Mouse (Mus musculus) layer of hippocampus, postnatal 36 days (tissue): Measurements from ENCODE around the gene Ucma. TPM values are rescaled to one million over a fixed set of nuclear protein-coding genes. Genes with fewer than 3 reads are reported as not detected.

Source experiments
- total RNA-seq, 2 experiments: library from RNA; stranded (reverse); gene quantifications; 2 replicates each; pipeline ENCODE4 v1.2.3; 2021

Ucma gene
- total RNA-seq, 2 experiments from 2014 or later, result 3.0 to 3.8 TPM

Other genes with a start within 250 kb of the Ucma start
- gene Sephs1, start 94.6 kb upstream of the Ucma start, total RNA-seq, result 10 to 100 TPM; 21.8 to 21.9 TPM
- 10 to 100 TPM; 78.2 to 85.7 TPM for gene Phyh, start 57.1 kb upstream of the Ucma start, total RNA-seq
- 1 to 10 TPM in 1 of 2 experiments, under 1 TPM in 1; 0.73 to 1.1 TPM for gene Mcm10, start 36.7 kb downstream of the Ucma start, total RNA-seq
- 10 to 100 TPM; 13.0 to 15.3 TPM for gene Optn, start 87.9 kb downstream of the Ucma start, total RNA-seq
- 10 to 100 TPM; 10.5 to 13.7 TPM for gene Ccdc3, start 161.7 kb downstream of the Ucma start, total RNA-seq